Mouse (Mus musculus) liver, embryonic 14.5 days (tissue): ENCODE measurements at regions not wholly inside any gene's neighbourhood (a gene's known extent, or its start where the extent isn't known, plus 50 kb on each side); places are given as distances from the start of the nearest gene placed in this dataset.

ENCODE experiments used
- CTCF ChIP-seq: IDR thresholded peaks from 2 replicates; pipeline ENCODE4 v1.5.1; 2016; ENCODE audit warnings: antibody characterized with exemption, low read depth, control low read depth
- EP300 ChIP-seq: IDR thresholded peaks from 2 replicates; pipeline ENCODE4 v1.6.1; 2016; ENCODE audit warnings: antibody characterized with exemption, low read depth

DNA sequence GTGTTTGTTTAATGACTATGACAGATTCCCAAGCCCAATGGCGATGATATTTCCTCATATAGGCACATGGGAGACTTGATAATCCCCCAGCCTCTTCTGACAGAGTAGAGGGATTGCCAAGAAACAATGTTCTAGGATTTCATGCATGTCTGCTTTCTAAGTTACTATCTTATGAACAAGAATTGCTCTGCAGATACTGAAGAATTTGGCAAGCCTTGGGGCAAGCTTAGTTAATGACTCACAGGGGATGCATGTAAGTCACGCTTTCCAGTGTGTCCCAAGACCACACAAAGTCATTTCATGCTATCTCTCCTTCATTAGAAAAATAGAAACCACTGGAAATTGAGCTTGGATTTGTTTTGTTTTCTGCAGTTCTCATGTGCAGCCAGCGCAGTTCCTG lies 376.2 kb downstream of the Dcdc2c start:
- TF ChIP-seq CTCF (no peak), EP300 (no peak)
